Mouse (Mus musculus): ENCODE results near the gene Ccr9. TPM values are rescaled to one million over a fixed set of nuclear protein-coding genes. Genes with fewer than 3 reads are reported as not detected.
"Not testable (repeated sequence)": the region's sequence is repeated elsewhere in the genome, so short reads cannot be mapped to it uniquely, and the experiment has no call there.

Gene Ccr9
- under 1 TPM in 1 of 2 experiments, not detected in 1; 0.17 TPM for total RNA-seq (2021)

DNA sequence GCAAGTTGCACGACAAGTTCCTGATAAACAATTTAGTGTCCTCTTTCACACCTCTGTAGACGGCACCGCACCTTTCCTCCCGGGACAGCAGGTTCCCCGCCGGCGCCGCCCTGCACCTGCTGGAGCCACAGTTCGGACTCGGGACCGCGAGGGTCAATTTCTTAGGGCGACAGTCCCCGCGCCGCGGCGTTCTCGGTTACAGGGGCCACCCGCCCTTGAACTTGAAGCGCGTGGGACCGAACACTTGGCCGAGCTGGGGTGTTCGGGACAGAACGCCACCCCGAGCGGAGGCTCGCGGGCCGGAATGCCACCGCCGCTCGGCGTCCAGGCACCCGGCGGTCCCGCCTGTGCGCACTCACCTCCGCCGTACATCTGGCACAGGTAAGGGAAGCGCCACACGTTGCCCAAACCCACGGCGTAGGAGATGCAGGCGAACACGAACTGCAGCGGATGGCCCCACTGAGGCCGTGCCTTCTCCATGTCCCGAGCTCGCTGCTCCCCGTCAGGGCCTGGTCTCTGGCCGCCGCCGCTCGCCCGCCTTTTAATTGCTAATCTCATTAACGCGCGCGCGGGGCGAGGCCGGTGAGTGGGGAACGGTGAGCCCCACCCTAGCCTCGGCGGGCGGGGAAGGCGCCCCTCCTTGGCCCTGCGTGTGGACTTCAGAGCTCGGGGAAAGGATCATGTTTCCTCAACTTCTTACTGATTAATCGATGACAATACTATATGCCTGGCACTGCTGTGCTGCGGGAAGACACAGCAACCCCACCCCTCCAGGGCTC is at the start of gene Ccr9, which contains the start of gene Slc6a20a:
Ccr9 (plus strand) TSS at position 113 of the 779 bp plus-strand sequence.
Slc6a20a (minus strand) TSS at position 559 of the 779 bp plus-strand sequence.
- DNase-seq: peak; percentile 5

DNA sequence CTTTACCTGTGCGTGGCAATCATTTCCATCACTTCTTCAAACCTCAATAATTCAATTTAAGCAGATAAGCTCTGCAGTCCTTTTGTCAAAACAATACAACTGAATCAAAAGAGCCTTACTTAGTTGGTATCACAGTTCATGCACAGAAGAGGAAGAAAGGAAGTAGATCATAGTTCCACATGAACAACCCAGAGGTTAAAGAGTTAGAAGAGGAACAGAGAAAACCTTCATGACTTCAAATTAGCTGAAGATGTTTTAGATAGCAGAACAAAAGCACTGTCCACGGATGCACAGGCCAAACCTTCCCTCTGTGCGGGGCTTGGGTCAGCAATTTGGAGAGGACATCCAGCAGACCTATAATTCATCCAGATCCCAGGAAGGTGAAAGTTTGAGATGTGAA is 46.6 kb upstream of the Ccr9 start:
- DNase-seq: no peak

DNA sequence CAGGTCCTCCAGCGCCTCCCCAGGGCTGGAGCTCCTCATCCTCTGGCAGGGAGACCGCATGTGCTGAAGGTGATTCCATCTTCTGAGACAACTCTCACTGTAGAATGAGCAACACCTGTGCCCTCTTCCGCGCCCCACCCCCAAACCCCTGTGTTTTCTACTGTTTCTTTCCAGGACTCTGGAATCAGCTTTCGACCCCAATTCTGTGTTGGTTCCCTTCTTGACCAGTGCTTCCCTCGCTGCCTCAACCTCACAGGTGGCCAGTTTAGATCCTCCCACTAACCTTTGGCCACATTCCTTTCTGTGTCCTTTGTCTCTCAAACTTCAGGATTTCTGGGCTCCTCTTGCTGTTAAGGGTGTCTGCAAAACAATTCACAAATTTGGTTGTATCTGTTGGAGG is 46.0 kb upstream of the Ccr9 start, which contains the start of gene Slc6a20b:
Slc6a20b (minus strand) TSS at position 285 of the 400 bp plus-strand sequence.
- no peak for DNase-seq

DNA sequence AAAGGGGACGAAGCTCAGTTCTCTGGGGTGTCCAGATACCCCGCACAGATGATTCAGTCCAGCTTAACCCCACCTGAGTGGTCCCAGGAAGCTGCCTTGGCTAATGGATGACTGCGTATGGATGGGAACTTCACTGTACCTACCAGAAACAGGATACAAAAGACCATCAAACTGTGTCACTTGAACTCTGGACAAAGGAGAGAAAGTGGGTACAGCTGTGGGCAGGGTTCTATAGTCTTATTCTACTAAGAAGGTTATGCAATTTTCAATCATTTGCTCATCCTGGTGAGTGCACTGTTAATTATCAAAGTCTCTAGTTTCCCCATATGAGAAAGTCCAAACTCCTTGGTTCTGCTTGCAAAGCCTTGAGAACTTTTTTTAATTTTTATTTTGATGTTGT is 45.2 kb upstream of the Ccr9 start:
- no peak for DNase-seq

DNA sequence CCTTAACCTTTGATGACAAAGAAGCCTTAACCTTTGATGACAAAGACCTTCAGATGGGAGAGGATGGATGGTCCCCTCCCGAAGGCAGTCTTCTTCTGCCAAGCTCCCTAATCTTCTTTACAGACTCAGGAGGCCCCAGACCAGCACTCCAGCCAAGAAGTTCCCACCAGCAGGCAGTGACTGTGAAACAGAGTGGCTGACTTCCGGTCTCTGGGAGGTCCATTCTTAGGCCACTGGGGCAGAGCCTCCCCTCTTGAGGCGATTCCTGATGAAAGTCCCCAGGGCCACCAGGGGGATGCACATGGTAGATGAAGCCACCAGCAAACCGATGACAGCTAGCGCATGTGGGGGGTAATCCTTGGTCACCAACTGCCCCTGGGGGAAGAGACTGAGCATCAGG is 41.5 kb upstream of the Ccr9 start:
- no peak for DNase-seq

DNA sequence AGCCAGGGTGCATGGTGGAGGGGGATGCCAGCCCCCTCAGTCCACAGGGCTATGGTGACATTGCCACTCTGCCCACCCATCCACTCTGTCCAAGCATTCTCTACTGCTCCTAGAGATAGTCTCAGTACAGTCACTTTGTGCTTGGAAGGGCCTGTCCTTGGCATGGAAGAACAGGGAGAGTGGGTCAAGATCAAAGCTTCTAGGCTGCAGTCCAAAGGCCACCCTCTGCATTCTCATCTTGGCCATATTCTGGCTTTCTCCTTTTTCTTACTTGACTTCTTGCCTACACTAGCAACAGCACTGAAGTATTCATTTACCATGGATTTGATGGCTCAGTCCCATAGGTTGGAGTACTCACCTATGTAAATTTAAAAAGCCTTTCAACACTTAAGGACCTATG is 40.0 kb upstream of the Ccr9 start:
- DNase-seq: no peak

DNA sequence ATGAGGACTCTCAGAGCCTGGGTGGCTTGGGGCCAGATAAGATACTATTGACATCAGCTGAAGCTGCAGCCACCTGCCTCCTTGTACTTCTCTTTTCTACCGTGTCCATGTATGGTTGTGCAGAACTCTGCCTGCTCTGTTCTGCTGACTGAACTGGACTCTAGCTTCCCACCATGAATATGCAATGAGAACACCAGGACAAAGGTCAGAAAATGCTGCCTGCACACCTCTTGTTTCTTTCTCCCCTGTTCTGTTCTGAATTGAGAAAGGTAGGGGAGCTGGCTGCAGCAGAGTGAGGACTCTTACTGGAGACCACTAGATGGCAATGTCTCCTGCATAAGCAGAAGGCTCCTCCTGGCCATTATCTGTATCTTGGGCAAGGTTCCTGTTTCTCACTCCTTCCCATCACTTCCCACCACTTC is 39.6 kb upstream of the Ccr9 start:
- DNase-seq: peak; percentile 35

DNA sequence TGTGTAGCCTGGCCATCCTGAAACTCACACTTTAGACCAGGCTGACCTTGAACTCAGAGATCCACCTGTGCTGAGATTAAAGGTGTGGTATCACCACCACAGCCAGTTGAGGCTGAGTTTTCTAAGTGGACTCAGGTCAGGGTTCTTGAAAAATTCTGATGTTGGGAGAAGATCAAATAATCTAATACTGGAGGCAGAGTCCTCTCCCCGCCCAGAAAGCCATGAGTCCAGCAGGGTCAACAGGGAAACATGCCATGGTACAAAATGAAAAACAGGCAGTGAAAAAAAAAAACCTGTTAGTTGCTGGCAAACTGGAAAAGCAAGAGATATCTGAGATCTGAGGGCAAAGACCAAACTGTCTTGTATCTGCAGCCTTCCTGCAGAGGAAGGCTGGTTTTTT is 38.1 kb upstream of the Ccr9 start:
- no peak for DNase-seq

DNA sequence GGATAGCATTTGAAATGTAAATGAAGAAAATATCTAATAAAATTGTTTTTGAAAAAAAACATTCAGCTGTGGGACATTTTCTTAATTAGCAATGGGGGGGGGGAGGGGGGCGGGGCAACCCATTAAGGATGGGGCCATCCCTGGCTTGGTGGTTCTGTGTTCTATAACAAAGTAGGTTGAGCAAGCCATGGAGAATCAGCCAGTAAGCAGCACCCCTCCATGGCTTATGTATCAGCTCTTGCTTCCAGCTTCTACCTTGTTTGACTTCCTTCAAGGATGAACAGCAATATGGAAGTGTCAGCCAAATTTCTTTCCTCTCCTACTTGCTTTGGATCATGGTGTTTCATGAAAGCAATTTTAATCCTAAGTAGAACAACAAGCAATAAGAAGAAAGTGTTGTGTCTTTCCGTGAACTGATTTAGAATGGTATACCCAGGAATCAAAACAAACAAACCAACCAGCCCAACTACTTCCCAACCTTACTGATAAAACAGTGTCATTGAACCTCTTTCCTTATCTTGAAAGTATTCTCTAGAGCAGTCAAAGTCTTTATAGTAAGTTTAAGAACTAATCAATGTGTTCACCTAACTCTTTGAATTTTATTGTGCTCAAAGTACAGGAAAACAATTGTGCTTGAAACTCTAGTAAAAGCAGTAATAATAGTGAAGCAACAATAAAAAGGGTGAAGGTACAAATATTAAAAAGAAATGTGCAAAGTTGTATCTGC is 28.3 kb upstream of the Ccr9 start:
- DNase-seq: no peak

DNA sequence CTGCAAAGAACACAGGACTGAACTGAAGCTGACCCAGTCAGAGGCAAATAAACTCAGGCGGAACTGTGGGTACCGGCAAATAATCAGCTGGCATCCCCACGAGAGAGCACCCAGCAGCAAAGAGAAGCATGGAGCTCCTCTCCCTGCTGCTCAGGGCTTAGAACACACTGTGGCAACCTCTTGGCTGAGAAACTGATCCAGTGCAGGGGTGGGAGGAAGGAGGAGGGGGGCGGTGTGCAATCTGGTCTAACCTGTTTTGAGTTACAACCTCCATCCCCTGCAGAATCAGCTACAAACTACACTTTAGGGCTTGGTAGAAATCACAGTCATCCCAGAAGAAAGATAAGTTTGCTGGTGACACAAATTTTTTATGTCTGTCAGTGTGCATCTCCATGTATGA is 26.9 kb upstream of the Ccr9 start:
- DNase-seq: no peak

DNA sequence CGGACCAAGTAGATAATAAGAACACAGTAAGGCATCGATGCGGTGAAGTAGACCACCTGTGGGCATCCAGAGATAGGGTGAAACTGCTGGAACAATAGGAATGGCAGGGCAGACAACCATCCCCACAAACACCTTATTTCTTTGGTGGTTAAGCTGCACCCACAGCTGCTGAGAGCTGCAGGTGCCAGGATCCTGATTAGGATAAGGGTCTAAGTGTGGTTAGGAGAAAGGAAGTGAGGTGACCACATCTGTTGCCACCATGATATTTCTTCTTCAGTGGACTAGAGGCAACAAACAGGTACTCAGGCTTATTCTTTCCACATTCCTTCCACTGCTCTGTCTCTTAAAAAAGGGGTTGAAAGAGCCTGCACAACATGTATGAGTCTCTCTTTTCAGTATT is 20.8 kb upstream of the Ccr9 start:
- DNase-seq: no peak

DNA sequence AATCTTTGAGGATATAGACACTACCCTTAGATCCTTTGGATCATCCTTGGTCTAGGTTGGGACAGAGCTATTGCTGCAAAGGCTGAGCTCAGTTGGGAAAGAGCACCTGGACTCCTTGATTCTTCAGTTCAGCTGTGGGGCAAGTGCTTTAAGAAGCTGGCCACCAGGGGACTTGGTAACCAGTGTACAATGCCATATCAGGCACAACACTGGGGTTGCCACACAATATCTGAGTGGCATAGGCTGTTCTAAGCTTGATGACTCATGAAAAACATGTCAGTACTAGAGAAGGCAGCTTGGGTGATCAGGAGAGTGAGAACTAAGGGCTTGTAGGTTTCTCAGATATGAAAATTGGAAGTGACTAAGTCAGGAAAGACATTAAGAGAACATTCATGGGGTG is 19.3 kb upstream of the Ccr9 start:
- DNase-seq: no peak

DNA sequence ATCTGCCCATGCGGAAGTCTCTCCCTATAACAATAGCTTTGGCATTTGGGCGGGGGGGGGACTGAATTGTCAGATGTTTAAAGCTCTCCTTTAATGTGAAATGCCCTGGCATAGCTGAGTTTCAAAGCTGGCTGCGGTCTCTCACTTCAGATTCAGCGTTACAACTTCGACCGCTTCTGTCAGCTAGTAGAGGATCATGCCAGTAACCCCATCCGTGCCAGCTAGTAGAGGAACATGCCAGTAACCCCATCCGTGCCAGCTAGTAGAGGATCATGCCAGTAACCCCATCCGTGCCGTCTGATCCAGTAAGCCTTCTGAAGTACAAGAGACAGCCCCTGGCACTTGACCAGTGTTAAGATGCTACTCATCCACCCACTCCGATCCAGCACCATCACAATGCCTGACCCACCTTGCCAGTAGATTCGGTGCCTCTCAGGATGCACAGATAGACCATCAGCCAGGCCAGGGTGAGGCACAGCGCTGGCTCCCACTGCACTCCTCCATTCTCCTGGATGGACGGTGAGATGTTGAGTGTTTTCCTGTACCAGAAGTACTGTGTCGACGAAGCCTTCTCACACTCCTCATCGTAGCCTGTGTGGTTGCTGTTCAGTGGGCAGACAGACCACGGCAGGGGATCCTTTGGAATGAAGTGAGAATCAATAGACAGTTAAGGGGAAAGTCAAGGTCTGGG is 18.1 kb upstream of the Ccr9 start:
- DNase-seq: not testable (repeated sequence)

DNA sequence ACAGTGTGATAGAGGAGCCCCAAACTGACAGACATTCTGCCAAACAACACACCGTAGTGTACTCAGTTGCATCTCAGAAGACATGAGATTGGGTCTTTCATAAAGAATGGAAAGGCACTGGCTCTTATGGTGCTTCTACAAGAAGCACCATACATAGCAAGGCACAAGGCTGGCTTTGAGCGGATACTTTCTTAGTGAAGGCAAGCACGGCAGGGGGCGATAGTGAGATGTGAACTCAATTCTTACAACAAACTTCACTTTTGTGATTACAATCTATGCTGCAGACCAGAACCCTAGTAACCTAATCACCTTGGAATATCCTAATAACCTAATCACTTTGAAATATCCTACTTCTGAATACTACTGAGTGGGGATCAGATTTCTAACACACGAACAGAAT is 12.6 kb upstream of the Ccr9 start:
- DNase-seq: peak; percentile 24

DNA sequence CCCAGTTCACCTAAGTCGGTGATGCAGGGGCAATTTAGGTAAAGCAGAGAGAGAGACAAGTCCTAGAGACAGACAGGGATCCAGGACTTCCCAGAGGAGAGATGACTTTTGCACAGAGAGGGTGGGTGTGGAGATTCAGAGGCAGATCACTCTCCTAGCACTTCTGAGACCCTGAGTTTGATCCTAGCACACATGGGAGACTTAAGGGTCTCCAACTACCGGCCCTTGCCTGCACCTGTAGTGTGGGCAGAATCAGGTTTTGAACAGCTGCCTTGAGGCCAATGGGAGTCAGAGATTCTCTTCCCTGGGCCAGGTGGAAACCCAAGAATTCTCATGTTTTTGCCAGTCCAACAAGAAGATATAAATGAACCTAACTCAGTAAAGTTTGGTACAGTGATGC is 959 bp downstream of the Ccr9 start:
- no peak for DNase-seq

DNA sequence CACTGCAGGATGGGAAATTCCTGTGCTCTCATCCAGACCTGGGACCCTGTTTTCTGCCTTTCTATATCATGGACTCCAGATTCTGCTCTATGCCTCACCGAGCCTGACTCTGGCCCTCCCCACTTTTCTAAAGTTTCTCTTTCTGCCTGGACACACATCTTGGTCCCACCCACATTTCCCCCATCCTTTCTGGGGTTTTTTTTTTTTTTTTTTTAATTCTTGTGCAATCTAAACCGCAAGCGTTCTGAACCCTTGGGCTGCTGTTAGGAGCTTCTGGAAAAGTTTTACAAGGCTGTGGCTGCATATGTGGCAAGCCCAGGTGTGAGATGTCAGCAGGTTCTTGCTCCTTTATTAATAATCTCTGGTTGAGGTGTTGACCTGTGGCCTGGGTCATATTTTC is 5.5 kb downstream of the Ccr9 start:
- DNase-seq: no peak

DNA sequence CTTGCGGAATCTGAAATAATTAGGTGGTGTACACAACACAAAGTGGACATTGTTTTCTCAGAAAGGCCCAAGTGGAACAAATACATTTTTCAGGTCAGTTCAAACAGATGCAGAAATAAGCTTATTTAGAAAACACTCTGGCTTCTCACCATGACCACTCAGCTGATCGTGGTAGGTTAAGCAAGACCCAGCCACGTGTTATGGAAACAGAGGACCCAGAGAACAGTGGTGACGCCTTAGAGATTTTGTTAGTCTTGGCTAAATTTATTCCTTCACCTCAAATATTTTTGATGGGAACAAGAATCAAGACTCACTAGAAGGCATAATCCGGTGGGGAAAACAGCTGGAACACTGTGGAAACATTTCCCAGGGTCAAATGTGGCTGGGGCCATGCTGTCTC is 8.0 kb downstream of the Ccr9 start:
- no peak for DNase-seq

DNA sequence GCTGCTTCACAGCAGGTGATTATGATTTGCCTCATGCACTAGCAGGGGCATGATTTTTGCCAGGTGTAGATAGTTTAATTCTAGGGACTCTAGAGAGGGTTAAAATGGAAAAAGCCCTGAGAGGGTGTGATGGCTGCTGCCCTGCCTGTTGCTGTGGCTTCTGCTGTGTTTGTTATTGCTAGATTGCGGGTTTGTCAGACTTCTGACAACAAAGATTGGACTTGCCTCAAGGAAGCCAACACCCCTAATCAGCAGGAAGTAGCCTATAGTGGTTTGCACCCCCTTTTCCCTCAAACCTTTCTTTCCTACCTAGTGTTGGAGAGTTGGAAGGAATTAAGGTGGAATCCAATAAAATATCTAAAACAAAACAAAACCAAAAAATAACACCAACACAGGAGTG is 10.0 kb downstream of the Ccr9 start:
- no peak for DNase-seq

DNA sequence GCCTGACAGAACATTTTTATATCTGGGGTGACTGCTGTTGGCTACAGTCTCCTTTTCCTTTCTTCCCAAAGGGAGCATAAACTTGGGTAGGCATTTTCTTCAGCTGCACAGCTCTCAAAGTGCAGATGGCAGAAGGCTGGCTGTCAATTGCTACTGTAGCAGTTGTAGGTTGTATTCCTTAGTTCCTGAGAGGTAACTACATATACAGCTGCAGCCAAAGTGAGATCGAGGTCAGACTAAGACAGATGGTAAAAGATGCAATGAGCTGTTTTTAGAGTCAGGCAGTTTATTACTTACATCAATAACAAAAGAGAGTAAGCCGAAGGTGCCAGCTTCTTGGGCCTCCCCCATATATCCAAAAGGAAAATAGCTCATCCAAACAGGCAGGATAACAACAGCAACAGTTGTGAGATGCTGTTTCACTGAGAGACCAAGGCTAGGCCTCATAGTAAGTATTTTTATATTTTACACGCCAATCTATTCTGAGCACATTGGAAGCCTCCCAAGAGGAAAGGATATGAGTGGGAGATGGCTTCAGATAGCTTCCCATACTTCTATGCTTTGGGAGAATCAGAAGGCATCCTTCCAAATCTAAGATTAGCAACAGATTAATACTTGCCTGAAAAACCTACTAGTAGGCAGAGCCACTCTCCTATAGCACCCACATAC is 17.5 kb downstream of the Ccr9 start:
- DNase-seq: no peak

DNA sequence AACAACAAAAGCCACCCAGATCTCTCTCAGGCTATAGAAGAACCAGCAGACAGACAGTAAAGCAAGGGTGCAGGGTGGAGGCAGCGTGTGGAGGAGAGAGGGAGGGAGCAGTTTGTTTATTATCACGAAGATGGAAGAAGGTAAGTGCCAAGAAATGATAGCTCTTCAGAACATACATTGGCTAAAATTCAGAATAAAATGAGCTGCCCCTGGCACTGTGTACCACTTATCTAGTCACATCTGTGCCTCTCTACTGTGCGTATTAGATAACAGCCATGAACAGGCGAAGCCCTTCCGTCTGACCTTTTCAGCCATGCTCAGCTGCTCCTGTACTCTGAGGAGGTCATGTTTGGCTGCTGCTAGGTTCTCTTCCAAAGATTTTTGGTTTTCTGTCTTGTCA is 23.6 kb downstream of the Ccr9 start:
- DNase-seq: no peak

DNA sequence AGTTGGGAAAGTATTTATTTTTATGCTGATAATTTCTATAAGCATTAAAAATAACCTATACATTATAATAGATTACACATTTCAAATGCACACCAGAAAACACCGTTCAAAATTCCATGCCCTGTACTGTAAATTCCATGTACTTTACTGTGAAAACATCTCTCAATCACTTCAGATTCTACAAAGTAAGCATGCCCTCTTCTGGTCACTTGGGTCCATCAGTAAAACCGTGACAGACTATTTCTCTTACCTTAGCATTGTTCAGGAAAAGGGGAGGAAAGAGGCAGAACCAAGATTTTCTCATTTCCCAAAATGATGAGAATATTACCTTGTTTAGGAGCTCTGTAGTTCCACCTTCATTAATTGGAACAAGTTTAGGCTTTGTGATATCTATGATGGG is 31.0 kb downstream of the Ccr9 start:
- no peak for DNase-seq

DNA sequence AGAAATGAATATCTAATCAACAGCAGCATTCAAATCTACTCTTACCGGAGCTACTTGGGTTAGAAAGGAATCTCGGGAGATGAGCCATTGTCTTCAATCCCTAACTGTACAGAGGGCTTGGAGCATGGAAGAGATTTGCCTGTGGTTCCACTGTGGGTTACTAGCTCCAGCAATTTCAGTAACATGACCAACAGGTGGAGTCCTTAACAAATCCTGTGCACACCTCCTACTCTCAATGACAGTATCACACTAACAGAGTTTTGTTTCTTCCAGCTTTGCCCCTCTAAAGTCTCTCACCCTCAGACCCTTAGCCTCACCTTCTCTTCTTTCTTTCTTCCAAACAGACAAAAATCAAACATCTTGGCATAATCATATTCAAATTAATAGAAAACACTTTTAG is 34.9 kb downstream of the Ccr9 start:
- no peak for DNase-seq

DNA sequence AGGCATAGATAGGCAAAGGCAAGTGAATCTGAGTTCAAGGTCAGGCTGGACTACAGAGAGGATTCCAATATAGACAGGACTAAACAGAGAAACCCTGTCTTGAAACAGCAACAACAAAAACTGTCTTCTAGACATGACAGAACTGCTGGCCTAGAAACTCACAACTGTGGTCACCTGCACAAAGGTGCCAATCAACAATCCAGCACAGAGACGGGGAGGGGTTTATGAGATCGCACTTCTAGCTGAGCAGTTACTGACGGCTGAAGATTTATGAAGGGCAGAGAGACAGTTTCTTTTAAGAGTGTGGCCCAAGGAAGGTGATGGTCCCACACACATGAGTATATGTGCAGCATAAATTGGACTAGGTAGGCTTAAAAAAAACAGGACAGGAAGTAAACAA is 38.1 kb downstream of the Ccr9 start:
- no peak for DNase-seq
